Mouse (Mus musculus) pancreas, adult 10 weeks (tissue): ENCODE results near the gene Trappc4. TPM values are rescaled to one million over a fixed set of nuclear protein-coding genes. Genes with fewer than 3 reads are reported as not detected.

ENCODE experiments used
- polyA plus RNA-seq: library from polyadenylated mRNA; stranded (reverse); fragments of 350-450 nt; fragmentation: Illumina TruSeq; extraction: RNeasy Lipid Tissue Mini Kit (QIAGEN cat#74804); gene quantifications from one replicate; pipeline ENCODE4 v1.2.3, GENCODE M21; 2015; ENCODE audit warnings: low read depth, low replicate concordance; ENCODE audit not compliant: insufficient read depth

Trappc4 gene
- 19.2 TPM for polyA plus RNA-seq

DNA sequence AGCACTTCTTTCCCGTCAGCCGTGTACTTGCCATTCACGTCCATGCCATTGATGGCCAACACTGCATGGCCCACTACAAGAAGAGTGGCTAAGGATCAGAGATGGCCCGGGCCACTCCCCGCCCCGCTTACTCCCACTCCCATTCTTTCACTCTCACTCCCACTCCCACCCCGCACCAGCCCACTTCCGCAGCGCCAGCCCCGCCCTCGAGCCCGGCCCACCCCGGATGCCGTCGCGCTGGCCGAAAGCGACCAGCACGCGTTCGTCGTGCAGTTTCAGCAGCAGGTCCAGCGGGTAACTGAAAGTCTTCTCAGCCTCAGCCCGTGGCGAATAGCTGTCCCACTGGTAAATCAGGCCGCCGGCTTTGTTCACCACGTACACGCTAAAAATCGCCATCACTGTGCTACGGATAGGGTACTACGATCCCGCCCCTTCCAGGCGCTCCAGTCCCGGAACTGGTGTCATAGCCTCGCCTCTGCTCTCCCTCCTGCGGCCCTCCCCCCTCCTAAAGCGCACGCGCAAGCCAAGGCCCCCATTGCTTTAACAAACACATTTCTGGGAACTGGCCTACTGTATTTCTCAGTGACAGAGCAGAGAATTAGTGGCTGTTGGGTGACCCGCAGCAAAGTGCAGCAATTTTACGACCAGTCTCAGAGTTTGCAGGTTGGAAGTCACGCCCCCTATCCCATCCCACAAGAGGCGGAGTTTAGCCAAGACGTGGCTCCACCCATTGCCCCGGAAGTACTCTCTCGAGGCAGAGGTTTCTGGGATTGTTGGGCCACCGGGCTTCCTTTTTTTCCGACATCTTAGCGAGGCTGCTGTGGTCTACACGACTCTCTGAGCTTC, at the start of gene Trappc4, which contains the start of gene Rps25:
TSS of gene Trappc4 (minus strand) at position 695 of the 846 bp plus-strand sequence.
TSS of gene Rps25 (plus strand) at position 234 of the 846 bp plus-strand sequence.

DNA sequence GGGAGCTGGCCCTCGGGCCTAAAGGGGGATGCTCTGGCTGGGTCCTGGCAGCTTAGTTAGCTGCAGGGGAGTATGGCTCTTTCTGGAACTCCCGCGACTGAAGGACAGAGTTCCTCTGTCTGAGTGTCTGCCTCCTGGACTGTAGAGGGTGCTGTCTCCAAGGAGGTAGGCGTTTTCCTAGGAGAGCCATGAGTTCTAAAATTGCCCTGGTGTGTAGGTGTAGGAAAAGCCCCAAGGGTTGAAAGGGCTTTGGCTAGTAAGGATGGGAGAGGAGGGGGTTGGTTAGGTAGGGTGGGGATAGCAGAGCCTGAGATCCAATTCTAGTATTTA, 47.5 kb upstream of the Trappc4 start, which contains the start of gene Upk2:
TSS of gene Upk2 (minus strand) at position 86 of the 330 bp plus-strand sequence.

DNA sequence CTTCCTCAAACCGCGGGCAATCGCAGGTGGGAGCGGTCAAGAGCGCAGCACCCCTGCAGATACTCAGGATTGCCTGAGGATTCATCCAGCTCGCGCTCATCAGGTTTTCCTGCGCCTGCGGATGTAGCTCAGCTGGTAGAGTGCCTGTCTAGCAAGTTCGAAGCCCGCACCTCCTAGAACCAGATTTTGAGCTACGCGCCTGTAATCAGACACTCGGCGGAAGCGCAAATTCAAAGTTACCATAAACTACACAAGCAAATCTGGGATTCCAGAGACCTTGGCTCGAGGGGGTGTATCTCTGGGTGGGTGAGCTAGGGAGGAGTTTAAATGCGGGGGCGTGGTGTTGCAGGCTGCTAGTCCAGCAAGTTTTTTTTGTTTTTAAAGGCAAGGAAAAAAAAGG, 33.6 kb upstream of the Trappc4 start, which contains the start of gene Foxr1:
TSS of gene Foxr1 (minus strand) at position 176 of the 400 bp plus-strand sequence.

DNA sequence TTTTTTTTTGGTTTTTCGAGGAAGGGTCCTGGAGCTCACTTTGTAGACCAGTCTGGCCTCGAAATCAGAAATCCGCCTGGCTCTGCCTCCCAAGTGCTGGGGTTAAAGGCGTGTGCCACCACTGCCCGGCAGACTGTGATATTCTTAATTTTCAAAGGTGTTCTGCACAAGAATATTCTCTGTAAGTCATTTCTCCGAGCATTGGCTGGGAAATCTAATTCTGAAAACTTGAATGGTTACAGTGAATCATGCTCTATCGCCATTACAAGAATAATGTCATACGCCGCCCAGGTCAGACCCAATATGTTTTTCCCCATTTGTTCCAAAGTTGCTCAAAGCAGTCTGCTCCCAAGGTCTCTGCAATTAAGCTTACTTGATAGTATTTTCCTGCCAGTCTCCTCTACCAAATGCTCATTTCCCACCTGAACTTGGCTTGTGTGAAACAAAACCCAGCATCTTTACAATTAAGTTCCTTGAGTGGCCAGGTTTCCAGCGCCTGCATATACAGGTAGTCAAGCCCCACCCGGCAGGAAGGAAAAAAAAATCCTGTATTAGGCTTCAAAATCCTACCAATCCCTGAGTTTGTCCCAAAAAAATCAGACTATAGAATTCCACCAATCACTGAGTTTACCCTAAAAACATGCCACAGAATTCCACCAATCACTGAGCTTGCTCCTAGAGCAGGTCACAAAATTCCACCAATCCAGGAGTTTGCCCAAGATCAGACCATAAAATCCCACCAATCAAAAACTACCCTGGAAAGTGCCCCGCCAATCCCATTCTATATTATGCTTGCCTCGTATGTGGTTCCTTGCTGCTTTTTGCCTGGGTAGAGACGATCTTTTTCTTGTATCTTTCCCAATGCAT, 11.4 kb upstream of the Trappc4 start, which contains the start of gene Ccdc84:
TSS of gene Ccdc84 (minus strand) at position 51 of the 867 bp plus-strand sequence.

DNA sequence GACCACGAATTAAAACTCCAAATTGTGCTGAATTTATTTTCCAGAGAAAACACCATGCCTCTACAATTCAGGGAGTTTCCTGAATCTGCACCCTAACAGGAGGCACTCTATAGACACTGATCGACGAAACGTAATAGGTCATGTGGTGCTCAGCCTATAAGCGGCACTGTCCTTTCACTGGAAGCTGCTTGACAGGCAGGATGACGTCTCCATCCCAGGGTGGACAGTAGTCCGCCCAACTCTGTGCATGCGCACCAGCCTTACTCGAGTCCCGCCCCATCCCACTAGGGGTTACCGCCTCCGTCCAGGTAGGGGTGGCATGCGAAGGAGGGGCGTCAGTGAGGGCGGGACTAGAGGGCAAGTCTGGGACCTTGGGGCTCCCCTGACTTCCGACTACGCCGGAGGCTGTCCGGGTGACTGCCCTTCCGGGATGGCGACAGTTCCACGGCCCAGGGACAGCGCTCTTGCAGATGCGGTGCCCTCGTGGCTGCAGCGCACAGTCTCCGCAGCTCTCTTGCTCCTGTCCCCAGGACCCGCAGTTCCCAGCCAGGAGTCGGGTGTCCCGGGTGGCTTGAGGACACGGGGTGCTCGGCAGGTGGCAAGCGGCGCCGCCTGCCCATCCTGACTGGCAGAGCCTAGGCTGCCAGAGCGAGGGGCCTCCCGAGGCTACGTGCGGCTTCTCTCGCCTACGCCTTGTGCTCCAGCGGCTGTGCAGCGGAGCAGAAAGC, 10.6 kb downstream of the Trappc4 start, which contains the start of gene Slc37a4:
TSS of gene Slc37a4 (plus strand) at position 169 of the 728 bp plus-strand sequence.

DNA sequence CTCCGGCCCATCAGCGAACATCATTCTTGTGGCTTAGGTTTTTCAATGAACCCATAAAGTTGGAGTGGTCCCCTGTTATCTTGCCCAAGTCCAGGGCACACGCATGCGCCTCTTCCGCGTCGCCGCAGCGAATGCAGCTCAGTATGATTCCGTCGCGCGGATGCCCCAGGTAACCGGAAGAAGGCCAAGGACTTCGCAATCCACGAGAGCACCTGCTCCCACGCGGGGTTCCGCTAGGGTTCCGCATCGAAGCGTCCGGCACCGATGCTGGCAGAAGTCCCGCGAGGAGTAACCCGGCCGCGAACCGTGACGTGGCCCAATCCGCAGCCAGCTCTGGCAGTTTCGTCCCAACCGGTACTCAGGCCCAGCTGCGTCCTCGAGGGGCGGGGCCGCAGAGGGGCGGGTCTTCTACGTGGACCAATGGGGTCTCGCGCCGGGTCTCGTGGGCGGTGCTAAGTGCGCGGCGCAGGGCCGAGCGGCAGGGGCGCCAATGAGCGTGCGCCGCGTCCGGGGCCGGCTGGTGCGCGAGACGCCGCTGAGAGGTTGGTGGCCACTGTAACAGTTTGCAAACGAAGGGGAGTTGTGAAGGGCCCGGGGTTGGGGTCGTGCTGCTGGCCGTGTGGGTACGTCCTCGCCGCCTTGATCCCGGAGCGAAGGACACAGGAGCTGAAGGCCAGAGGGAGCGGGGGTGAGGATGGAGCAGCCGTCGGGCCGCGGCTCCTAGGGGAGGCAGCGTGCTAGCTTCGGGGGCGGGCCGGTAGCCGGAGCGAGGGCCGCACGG, 28.2 kb downstream of the Trappc4 start, which contains the start of gene Hyou1:
TSS of gene Hyou1 (plus strand) at position 437 of the 781 bp plus-strand sequence.

DNA sequence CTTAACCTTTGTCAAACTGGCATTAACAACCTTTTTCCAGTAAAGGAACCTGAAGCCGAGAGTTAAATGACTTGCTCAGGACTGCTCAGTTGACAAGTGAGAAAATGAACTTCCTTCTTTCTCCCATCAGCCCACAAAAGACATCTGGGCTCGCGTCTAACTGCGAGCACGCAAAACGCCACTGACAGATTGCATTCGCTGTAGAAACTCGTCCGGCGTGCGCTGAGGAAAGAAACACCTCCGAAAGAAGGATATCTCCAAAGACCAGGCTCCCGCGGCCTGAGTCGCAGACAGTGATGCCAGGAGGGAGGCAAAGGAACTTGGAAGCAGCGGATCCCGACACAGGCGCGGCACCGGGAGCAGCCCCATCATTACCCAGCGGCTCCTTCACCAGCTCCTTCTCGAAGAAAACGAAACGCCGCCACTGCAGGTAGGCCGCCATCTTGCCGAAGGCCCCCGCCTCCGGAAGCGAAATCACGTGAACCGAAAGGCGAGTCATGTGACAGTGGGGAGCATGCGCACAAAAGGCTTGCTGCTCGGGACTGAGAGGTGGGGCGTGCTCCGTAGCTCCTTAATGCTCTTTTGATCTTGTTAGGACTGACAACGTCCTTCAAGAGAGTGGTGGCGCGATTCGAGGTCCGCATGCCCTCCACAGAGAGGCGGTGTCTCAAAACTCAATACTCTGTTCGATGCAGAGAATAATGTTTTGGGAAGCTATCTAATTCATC, 46.0 kb downstream of the Trappc4 start, which contains the start of gene Vps11:
TSS of gene Vps11 (minus strand) at position 481 of the 728 bp plus-strand sequence.

Other genes with a start within 250 kb of the Trappc4 start
- gene Cbl, start 173.6 kb downstream of the Trappc4 start, polyA plus RNA-seq = 3.7 TPM
- gene Ccdc153, start 166.9 kb downstream of the Trappc4 start, polyA plus RNA-seq = not detected
- not detected for gene Pdzd3, start 156.1 kb downstream of the Trappc4 start, polyA plus RNA-seq
- gene Nlrx1, start 139.0 kb downstream of the Trappc4 start, polyA plus RNA-seq = 1.5 TPM
- not detected for gene Abcg4, start 119.0 kb downstream of the Trappc4 start, polyA plus RNA-seq
- gene Hinfp, start 101.9 kb downstream of the Trappc4 start, polyA plus RNA-seq = 6.1 TPM
- gene C2cd2l, start 87.3 kb downstream of the Trappc4 start, polyA plus RNA-seq = 7.6 TPM
- 13.7 TPM for gene Dpagt1, start 81.6 kb downstream of the Trappc4 start, polyA plus RNA-seq
- gene H2afx, start 72.9 kb downstream of the Trappc4 start, polyA plus RNA-seq = 5.7 TPM
- gene Hmbs, start 63.4 kb downstream of the Trappc4 start, polyA plus RNA-seq = 13.2 TPM
- gene Vps11, start 45.9 kb downstream of the Trappc4 start, polyA plus RNA-seq = 10.4 TPM
- 69.6 TPM for gene Hyou1, start 28.1 kb downstream of the Trappc4 start, polyA plus RNA-seq
- gene Slc37a4, start 10.7 kb downstream of the Trappc4 start, polyA plus RNA-seq = 13.2 TPM
- 701 TPM for gene Rps25, start 461 bp downstream of the Trappc4 start, polyA plus RNA-seq
- gene Ccdc84, start 11.0 kb upstream of the Trappc4 start, polyA plus RNA-seq = 37.6 TPM
- gene Foxr1, start 33.5 kb upstream of the Trappc4 start, polyA plus RNA-seq = not detected
- not detected for gene Upk2, start 47.4 kb upstream of the Trappc4 start, polyA plus RNA-seq
- gene Bcl9l, start 75.2 kb upstream of the Trappc4 start, polyA plus RNA-seq = 7.3 TPM
- gene Cxcr5, start 154.3 kb upstream of the Trappc4 start, polyA plus RNA-seq = not detected
- 16.2 TPM for gene Ddx6, start 197.3 kb upstream of the Trappc4 start, polyA plus RNA-seq